Mouse (Mus musculus) forebrain, embryonic 15.5 days (tissue): Measurements from ENCODE around the gene Olfr1415. TPM values are rescaled to one million over a fixed set of nuclear protein-coding genes. Genes with fewer than 3 reads are reported as not detected.
A peak's percentile ranks its signal among the peaks of the same experiment; 100 is the strongest.
"Not testable (repeated sequence)": the region's sequence is repeated elsewhere in the genome, so short reads cannot be mapped to it uniquely, and the experiment has no call there.

ENCODE experiments used
- ATAC-seq: fragments of 200-750 bp; cut with Nextera tagmentation; replicated peaks from 2 replicates; pipeline ENCODE4 v1.8.0; 2017; ENCODE audit warnings: mild to moderate bottlenecking, moderate TSS enrichment, moderate library complexity
- H3K27ac ChIP-seq: fragments of 300-500 bp; sonication (generic); replicated peaks from 2 replicates; pipeline ENCODE4 v1.5.1; 2015; ENCODE audit warnings: mild to moderate bottlenecking, inconsistent platforms
- H3K27me3 ChIP-seq: fragments of 300-500 bp; sonication (generic); 2 replicates; pipeline ENCODE4 v1.6.1; 2015; ENCODE audit warnings: inconsistent platforms
- H3K36me3 ChIP-seq: fragments of 300-500 bp; sonication (generic); 2 replicates; pipeline ENCODE4 v1.6.1; 2015; ENCODE audit warnings: mild to moderate bottlenecking, inconsistent platforms
- H3K4me1 ChIP-seq: fragments of 300-500 bp; sonication (generic); 2 replicates; pipeline ENCODE4 v1.6.1; 2015; ENCODE audit warnings: inconsistent platforms
- H3K4me2 ChIP-seq: fragments of 300-500 bp; sonication (generic); replicated peaks from 2 replicates; pipeline ENCODE4 v1.6.1; 2015; ENCODE audit warnings: mild to moderate bottlenecking, inconsistent platforms
- H3K4me3 ChIP-seq: fragments of 300-500 bp; sonication (generic); 2 replicates; pipeline ENCODE4 v1.5.1; 2015; ENCODE audit warnings: mild to moderate bottlenecking, inconsistent platforms
- H3K9ac ChIP-seq: fragments of 300-500 bp; sonication (generic); replicated peaks from 2 replicates; pipeline ENCODE4 v1.6.1; 2015; ENCODE audit warnings: mild to moderate bottlenecking, inconsistent platforms
- H3K9me3 ChIP-seq: fragments of 300-500 bp; sonication (generic); 2 replicates; pipeline ENCODE4 v1.6.1; 2016; ENCODE audit warnings: inconsistent platforms
- WGBS: fragments of 180-500 bp; shearing (Covaris S2); methylation state at CpG from one replicate; pipeline ENCODE4 v1.1.7; 2015; ENCODE audit warnings: mixed read lengths; 5-methylcytosine and 5-hydroxymethylcytosine counted together
- polyA plus RNA-seq: library from polyadenylated mRNA; unstranded; fragments of >200 nt; fragmentation: Nextera tagmentation; extraction: Ambion mirVana; gene quantifications from 2 replicates; pipeline ENCODE4 v1.2.1, GENCODE M21; 2015

The Olfr1415 gene
- polyA plus RNA-seq = not detected in 2 replicates

DNA sequence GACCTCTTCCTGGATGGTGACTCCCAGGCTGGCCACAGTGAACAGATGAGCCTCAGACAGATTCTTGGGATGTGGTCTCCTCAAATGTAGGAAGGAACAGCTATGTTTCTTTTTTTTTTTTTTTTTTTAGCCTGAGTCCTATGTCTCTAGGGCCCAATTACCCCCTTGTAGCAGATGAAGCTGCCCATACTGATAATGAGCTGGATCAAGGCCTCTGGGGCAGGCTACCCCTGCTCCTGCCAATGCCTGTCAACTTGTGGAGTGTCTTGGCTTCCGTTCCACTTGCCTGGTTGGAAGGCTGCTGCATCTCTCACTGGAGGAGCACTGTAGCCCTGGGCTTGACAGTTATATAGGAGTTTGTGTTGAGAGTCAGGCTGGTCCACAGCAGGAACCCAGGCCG lies at the start of gene Olfr1415:
TSS of gene Olfr1415 (minus strand) at position 101 of the 400 bp plus-strand sequence.
- Histone ChIP-seq H3K27ac (no peak within 1 kb of the TSS), H3K9me3 (no peaks in the 10 kb centered on the region), H3K4me1 (no peaks in the 10 kb centered on the region), H3K4me2 (no peak within 1 kb of the TSS), H3K36me3 (no peaks in the 10 kb centered on the region), H3K9ac (no peak within 1 kb of the TSS), H3K4me3 (no peak within 1 kb of the TSS), H3K27me3 (no peaks in the 10 kb centered on the region)
- 76% methylated on average over 2 of the region's 2 CpGs for WGBS
- no peak for ATAC-seq

DNA sequence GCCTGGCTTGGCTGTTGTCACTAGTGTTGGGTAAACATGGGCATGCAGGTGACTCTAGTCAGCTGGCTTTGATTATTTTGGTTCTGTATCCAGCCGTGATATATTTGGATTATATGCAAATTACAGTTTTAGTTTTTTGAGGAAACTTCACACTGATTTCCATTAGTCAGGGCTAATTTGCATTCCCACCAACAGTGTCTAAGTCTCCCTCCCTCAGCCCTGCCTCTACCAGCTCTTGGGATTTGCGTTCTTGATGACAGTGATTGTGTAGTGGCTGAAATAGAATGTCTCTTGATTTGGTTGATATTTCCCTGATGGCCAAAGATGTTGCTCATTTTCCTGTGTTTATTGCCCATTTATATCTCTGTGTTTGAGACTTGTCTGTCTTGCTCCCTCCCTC lies 43.2 kb upstream of the Olfr1415 start:
- Histone ChIP-seq H3K27ac (no peak overlapping the region), H3K4me2 (no peak overlapping the region)
- WGBS = 44% methylated on average over 2 of the region's 2 CpGs

DNA sequence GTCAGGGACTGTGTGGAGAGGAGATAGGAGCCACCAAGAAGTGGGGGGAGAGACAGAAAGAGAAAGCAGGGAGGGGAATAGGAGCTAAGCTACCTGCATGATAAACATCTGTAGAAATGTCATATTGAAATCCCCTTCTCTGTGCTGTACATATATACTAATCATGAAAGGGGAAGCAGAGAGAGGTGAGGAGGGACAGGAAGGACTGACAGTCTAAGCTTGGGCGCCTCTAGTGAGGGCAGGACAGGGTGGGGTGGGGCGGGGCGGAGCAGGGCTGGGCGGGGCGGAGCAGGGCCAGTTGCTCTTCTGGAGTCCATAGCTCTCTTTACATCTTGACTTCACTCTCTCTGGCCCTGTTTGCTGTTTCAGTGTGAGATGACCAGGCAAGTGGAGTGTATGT lies 41.1 kb upstream of the Olfr1415 start:
- H3K27ac ChIP-seq = no peak overlapping the region
- no peak overlapping the region for H3K9ac ChIP-seq
- no peak overlapping the region for H3K4me3 ChIP-seq
- no peaks in the 10 kb centered on the region for H3K27me3 ChIP-seq
- no peak overlapping the region for H3K4me2 ChIP-seq
- no peaks in the 10 kb centered on the region for H3K4me1 ChIP-seq
- H3K36me3 ChIP-seq = no peaks in the 10 kb centered on the region
- 42% methylated on average over 4 of the region's 5 CpGs for WGBS
- ATAC-seq = no peak
- no peaks in the 10 kb centered on the region for H3K9me3 ChIP-seq

More for the DNA sequence above, 43.2 kb upstream of the Olfr1415 start:
- H3K9ac ChIP-seq = no peak overlapping the region
- H3K27me3 ChIP-seq = no peaks in the 10 kb centered on the region
- H3K4me3 ChIP-seq = no peak overlapping the region
- no peaks in the 10 kb centered on the region for H3K4me1 ChIP-seq
- no peaks in the 10 kb centered on the region for H3K36me3 ChIP-seq
- no peak for ATAC-seq
- H3K9me3 ChIP-seq = no peaks in the 10 kb centered on the region

DNA sequence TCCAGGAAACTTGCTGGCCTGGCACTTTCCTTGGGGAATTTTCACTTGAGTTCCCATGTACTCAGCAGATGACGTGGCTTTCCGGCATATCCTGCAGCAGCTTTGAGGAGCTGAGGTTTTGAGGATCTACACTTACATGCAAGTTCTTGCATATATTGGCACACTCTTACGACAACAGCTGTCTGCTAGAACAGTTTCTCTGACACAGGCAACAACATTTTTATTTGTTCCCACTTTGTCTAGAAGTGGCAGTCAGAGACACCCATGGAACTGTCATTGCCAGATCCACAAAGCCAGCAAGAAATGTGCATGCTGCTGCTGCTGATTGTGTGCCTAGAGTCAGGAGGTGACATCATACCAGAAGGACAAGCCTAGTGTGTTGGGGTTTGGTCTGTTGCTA lies 27.9 kb upstream of the Olfr1415 start:
- 80% methylated on average over 3 of the region's 3 CpGs for WGBS

DNA sequence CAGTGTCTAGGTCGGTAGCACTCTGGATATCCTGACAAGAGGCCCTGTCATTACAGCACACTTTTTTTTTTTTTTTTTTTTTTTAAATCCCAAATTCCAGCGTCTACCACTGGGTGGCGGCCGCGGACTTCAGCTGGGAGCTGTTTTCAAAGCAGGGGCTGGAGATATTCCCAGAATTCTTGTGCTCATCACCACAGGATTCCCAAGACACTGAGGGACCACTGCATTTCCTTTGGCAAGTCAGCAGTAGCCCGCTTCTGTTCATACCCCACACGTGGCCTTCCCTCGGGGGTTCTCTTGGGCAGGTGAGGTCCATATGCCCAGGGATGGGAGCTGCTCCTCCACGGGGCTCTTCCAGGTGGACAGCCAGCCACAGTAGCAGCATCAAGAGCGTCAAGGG lies 25.5 kb upstream of the Olfr1415 start:
- 18% methylated on average over 10 of the region's 10 CpGs for WGBS
- Histone ChIP-seq H3K27ac (no peak overlapping the region), H3K36me3 (no peaks in the 10 kb centered on the region), H3K4me2 (no peak overlapping the region), H3K4me3 (no peak overlapping the region), H3K4me1 (no peaks in the 10 kb centered on the region), H3K9me3 (no peaks in the 10 kb centered on the region), H3K9ac (no peak overlapping the region), H3K27me3 (no peaks in the 10 kb centered on the region)
- peak; percentile 46; the same call in 1 of the 2 replicates for ATAC-seq

More for the DNA sequence above, 27.9 kb upstream of the Olfr1415 start:
- no peak overlapping the region for H3K27ac ChIP-seq
- no peak for ATAC-seq
- H3K36me3 ChIP-seq = no peaks in the 10 kb centered on the region
- no peaks in the 10 kb centered on the region for H3K27me3 ChIP-seq
- H3K4me1 ChIP-seq = no peaks in the 10 kb centered on the region
- no peak overlapping the region for H3K9ac ChIP-seq
- no peak overlapping the region for H3K4me2 ChIP-seq
- H3K4me3 ChIP-seq = no peak overlapping the region
- no peaks in the 10 kb centered on the region for H3K9me3 ChIP-seq

DNA sequence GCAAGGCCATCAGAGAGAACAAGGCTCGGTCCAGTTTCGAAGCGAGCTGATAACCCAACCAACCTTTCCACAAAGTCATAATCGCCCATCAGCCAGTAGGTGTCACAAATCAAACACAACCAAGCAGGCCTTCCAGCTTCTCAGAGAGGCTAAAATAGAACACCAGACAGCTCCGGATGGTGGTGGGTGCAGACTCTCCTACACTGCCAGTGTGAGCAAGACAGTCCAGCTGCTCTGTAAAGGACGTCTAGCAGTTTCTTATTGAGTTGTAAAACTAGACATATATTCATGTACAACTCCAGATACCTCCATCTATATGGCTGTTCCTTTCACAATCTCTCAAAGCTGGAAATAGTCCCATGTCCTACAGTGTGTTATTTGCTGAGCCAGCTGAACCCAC lies 23.1 kb upstream of the Olfr1415 start:
- H3K9ac ChIP-seq = no peak overlapping the region
- no peak for ATAC-seq
- no peaks in the 10 kb centered on the region for H3K27me3 ChIP-seq
- no peaks in the 10 kb centered on the region for H3K9me3 ChIP-seq
- no peak overlapping the region for H3K4me3 ChIP-seq
- WGBS = 92% methylated on average over 6 of the region's 6 CpGs
- H3K4me2 ChIP-seq = no peak overlapping the region
- no peak overlapping the region for H3K27ac ChIP-seq
- no peaks in the 10 kb centered on the region for H3K36me3 ChIP-seq
- no peaks in the 10 kb centered on the region for H3K4me1 ChIP-seq

DNA sequence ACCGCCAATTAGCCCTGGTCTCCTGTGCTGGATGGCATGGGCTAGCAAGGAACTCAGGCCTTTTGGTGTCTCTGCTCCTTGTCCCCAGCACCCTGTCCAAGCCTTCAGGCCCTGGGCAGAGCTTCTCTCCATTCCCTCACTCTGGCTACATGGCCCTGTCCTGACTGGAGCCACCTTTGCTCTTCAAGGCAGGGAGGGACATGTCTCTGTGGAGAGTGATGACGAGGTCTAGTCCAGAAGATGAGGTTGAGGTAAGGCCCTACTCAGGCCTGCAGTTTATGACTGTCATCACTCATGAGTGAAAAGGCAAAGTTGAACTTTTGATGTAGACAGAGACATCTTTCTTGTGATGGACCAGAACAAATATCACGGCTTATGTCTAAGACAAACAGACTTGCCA lies 22.7 kb upstream of the Olfr1415 start, which contains the start of gene Olfr1414:
TSS of gene Olfr1414 (minus strand) at position 101 of the 400 bp plus-strand sequence.
- H3K9ac ChIP-seq = no peak within 1 kb of the TSS
- no peaks in the 10 kb centered on the region for H3K9me3 ChIP-seq
- no peaks in the 10 kb centered on the region for H3K4me1 ChIP-seq
- H3K36me3 ChIP-seq = no peaks in the 10 kb centered on the region
- ATAC-seq = no peak
- no peaks in the 10 kb centered on the region for H3K27me3 ChIP-seq
- no peak within 1 kb of the TSS for H3K27ac ChIP-seq
- 84% methylated on average over 3 of the region's 3 CpGs for WGBS
- H3K4me2 ChIP-seq = no peak within 1 kb of the TSS
- no peak within 1 kb of the TSS for H3K4me3 ChIP-seq

DNA sequence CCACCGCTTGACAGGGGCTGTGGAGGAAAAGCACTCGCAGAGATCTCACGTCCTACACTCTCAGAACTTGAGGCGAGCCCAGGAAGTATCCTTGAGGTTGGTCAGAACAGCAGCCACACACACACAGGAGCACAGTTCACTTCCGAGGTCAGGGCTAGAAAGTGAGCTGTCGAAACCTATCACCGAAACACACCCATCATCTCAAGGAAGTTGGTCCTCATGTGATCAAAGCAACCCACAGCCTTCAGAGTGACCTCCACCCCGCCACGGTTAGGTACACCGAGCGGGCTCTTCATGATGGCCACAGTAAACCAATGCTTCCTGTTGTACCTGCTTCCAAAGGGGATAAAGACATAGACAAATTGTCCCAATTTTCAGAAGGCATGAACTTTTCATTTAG lies 19.5 kb upstream of the Olfr1415 start:
- no peaks in the 10 kb centered on the region for H3K9me3 ChIP-seq
- H3K4me1 ChIP-seq = no peaks in the 10 kb centered on the region
- 86% methylated on average over 11 of the region's 11 CpGs for WGBS

DNA sequence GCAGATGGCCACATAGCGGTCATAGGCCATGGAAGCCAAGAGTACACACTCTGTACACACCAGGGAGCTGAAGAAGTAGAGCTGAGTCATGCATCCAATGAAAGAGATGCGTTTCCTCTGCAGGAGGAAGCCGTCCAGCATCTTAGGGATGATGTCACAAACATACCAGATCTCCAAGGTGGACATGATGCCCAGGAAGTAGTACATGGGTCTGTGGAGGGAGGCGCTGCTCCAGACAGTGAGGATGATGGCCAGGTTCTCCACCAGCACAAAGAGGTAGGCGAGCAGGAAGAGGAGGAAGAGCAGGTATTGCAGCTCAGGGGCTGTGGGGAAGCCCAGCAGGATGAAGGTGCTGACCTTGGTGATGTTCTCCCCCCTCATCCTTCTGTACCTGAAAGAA lies 15.7 kb upstream of the Olfr1415 start:
- not testable (repeated sequence) for H3K27ac ChIP-seq, H3K9ac ChIP-seq, H3K9me3 ChIP-seq, H3K36me3 ChIP-seq, H3K4me2 ChIP-seq, H3K4me1 ChIP-seq, H3K27me3 ChIP-seq, ATAC-seq, H3K4me3 ChIP-seq
- WGBS = 87% methylated on average over 5 of the region's 5 CpGs

More for the DNA sequence above, 19.5 kb upstream of the Olfr1415 start:
- H3K27me3 ChIP-seq = no peaks in the 10 kb centered on the region
- ATAC-seq = no peak
- H3K4me2 ChIP-seq = no peak overlapping the region
- H3K9ac ChIP-seq = no peak overlapping the region
- H3K36me3 ChIP-seq = no peaks in the 10 kb centered on the region
- no peak overlapping the region for H3K4me3 ChIP-seq
- H3K27ac ChIP-seq = no peak overlapping the region

DNA sequence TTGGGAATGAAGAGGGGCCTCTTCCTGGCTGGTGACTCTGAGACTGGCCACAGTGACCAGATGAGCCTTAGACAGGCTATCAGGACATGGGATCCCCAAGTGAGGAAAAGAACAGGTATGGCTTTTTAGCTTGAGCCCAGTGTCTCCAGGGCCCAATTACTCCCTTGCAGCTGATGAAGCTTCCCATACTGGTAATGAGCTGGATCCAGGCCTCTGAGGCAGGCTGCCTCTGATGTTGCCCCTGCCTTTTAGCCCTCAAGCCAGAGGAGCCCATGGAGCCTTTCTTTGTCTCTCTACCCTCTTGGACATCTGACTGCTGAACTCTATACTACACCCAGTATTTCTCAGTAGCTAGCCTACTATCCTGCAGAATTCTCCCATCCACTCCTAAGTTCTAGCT lies 10.9 kb downstream of the Olfr1415 start, which contains the start of gene Olfr1416:
TSS of gene Olfr1416 (minus strand) at position 101 of the 400 bp plus-strand sequence.
- no peak for ATAC-seq

DNA sequence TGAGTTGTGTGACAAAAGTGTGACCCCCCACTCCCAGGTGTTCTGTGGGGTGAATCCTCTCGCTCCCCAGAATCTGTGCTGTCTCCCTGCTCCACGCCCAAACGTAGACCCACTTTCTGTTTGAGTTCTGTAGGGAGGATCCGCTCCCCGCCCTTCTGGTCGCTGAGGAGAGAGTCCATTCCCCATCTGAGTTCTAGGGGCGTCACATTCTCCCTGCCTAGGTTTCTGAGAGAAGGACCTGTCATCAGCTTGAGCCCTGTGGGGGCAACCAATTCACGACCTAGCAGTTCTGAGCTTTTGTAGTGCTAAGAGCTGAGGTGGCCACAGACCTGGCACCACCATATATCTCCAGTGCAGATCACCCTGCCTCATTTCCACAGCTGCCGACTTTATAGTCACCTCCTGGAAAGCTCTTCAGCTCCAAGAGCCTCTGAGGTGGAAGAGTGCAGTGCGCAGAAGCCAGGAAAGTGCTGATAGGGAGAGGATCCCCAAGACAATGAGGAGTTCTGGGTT lies 21.8 kb downstream of the Olfr1415 start:
- Histone ChIP-seq H3K9me3 (no peaks in the 10 kb centered on the region), H3K4me1 (peaks cover 16% of the 10 kb centered on the region), H3K9ac (peak overlapping the region; percentile 30), H3K27me3 (0 out of 2 replicates have a peak, but pooled peaks cover 7% of the 10 kb centered on the region), H3K27ac (no peak overlapping the region), H3K4me3 (peak overlapping the region; percentile 92), H3K36me3 (peaks cover 20% of the 10 kb centered on the region), H3K4me2 (peak overlapping the region; percentile 85)
- peak; percentile 81 for ATAC-seq
- WGBS = 3% methylated on average over 10 of the region's 10 CpGs

More for the DNA sequence above, 10.9 kb downstream of the Olfr1415 start, which contains the start of gene Olfr1416:
- Histone ChIP-seq H3K9ac (no peak within 1 kb of the TSS), H3K27ac (no peak within 1 kb of the TSS), H3K4me3 (no peak within 1 kb of the TSS), H3K36me3 (no peaks in the 10 kb centered on the region), H3K9me3 (no peaks in the 10 kb centered on the region), H3K4me2 (no peak within 1 kb of the TSS), H3K27me3 (no peaks in the 10 kb centered on the region), H3K4me1 (no peaks in the 10 kb centered on the region)

DNA sequence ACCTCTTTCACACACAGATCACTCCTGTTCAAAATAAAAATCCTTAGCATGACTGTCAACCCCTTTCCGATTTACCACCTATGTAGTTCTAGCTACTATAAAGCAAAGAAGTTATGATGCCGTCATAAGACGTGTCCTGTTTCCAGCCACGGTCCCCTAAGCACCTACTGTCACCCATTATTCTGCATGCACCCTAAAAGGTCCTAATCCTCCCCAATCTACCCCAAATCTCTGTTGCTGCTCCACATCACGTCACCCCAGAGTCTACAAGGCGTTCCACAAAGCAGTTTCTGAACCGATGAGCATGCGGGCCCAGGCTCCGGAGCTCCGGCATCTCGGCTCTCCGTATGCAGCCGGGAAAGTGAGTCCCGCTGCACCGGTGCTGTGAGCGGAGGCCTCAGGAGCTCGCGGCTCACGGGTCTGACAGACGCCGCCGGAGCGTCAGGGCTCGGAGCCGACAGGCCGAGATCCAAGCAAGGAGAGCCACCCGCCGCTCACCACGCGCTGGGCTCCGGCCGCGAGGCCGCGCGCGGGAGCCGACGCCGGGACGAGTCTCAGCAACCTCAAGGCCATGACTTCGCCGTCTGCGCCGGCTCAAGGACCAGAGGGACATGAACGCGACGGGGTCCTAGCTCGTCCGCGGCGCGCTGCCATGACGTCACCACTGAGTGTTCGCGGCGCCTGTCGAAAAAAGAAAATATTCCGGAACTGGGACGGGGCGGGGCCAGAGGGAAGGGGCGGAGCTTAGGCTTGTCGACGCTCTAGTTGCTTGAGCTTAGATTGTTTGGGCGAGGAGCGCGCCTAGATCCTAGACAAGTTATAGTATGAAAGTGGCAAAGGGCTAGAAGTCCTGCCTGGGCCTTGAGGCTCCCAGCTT lies 22.5 kb downstream of the Olfr1415 start, which contains the start of gene Ndufa10:
TSS of gene Ndufa10 (minus strand) at position 696 of the 877 bp plus-strand sequence.
- peak; percentile 94 for ATAC-seq
- Histone ChIP-seq H3K36me3 (peaks cover 27% of the 10 kb centered on the region), H3K4me1 (peaks cover 16% of the 10 kb centered on the region), H3K9me3 (no peaks in the 10 kb centered on the region), H3K27ac (peak within 1 kb of the TSS; percentile 82), H3K27me3 (0 out of 2 replicates have a peak, but pooled peaks cover 7% of the 10 kb centered on the region), H3K4me2 (peak within 1 kb of the TSS; percentile 85), H3K4me3 (peak within 1 kb of the TSS; percentile 92), H3K9ac (peak within 1 kb of the TSS; percentile 83)
- WGBS = 1% methylated on average over 67 of the region's 67 CpGs
